8 mouse cellular contexts compared by ENCODE assay signal in genomic region chr15:84557189-84557921, GRCm38 (mm10). TPM values are rescaled to one million over a fixed set of nuclear protein-coding genes. Genes with fewer than 3 reads are reported as not detected.
DNase-seq lines count a peak whose midpoint lies in the region; ATAC-seq and TF ChIP-seq lines count a peak whose summit lies in the region.

TSS of gene Rtl6 (minus strand) at chr15:84557823.

- peaks cover 10% of the 10 kb centered on the region for H3K27me3 ChIP-seq in hindbrain, embryonic 10.5 days (ENCODE audit: insufficient read depth, poor library complexity, severe bottlenecking)

- WGBS in hindbrain, embryonic 10.5 days, result 11% methylated on average over 59 of the region's 59 CpGs
- WGBS in lung, adult 2 months, result 10% methylated on average over 59 of the region's 59 CpGs

- TF ChIP-seq CTCF in lung, adult 2 months (IDR thresholded peaks at IDR 0.05; ENCODE audit: insufficient read depth, low read length), result no peak

- H3K4me3 ChIP-seq in hindbrain, embryonic 10.5 days, result peak within 1 kb of the TSS; percentile 68
- peak within 1 kb of the TSS; percentile 60 for H3K4me3 ChIP-seq in lung, adult 2 months (replicated peaks; ENCODE audit: extremely low read depth, low read depth, low read length)

- peak within 1 kb of the TSS; percentile 97 for H3K27ac ChIP-seq in hindbrain, embryonic 10.5 days

- peaks cover 43% of the 10 kb centered on the region for H3K36me3 ChIP-seq in hindbrain, embryonic 10.5 days

- H3K9me3 ChIP-seq in hindbrain, embryonic 10.5 days, result peaks cover 11% of the 10 kb centered on the region

- peak; percentile 62 for ATAC-seq in neutrophil, adult 5-6 weeks (ENCODE audit: extremely low read depth, insufficient number of reproducible peaks, low FRiP score, poor library complexity, severe bottlenecking)

- H3K4me1 ChIP-seq in hindbrain, embryonic 10.5 days (replicated peaks), result peaks cover 44% of the 10 kb centered on the region
- H3K4me1 ChIP-seq in lung, adult 2 months (ENCODE audit: control insufficient read depth, insufficient read depth, low read length), result no peaks in the 10 kb centered on the region

- no peak for TF ChIP-seq POLR2A in lung, adult 2 months (IDR thresholded peaks at IDR 0.05; ENCODE audit: borderline replicate concordance, extremely low read depth, low read depth, low read length)

- peak; percentile 82 for DNase-seq in ES-CJ7 (ENCODE audit: low read depth, low spot score)
- DNase-seq in cerebellum, adult 8-10 months, result peak; percentile 87
- DNase-seq in frontal cortex, adult 2 months (ENCODE audit: extremely low spot score in 1 of 2, low spot score in 1 of 2), result peak; percentile 76 to 90
- DNase-seq in hindbrain, embryonic 10.5 days (ENCODE audit: low spot score), result peak; percentile 95
- DNase-seq in layer of hippocampus, adult 8-10 months (ENCODE audit: low spot score in 2 of 2), result peak; percentile 86 to 90
- DNase-seq in lung, adult 2 months, result peak; percentile 68
- DNase-seq in testis, postnatal 10 days (ENCODE audit: low spot score), result peak; percentile 89

RNA-seq across cellular contexts. Expression of gene Rtl6, which starts in this region (rescaled TPM):
- 37.5 and 42.3 TPM in 2 replicates for polyA plus RNA-seq in frontal cortex, adult 2 months (2012; rRNA removed)
- 27.2 and 38.2 TPM in 2 replicates for polyA plus RNA-seq in hindbrain, embryonic 10.5 days (2016; fragmentation: Nextera tagmentation; extraction: Ambion mirVana)
- 10 to 100 TPM; 48.6 to 55.4 (median 52.2) TPM for total RNA-seq in layer of hippocampus, adult 8-10 months (2022)
- 6.4 and 6.6 TPM in 2 replicates for polyA plus RNA-seq in lung, adult 2 months (2012; rRNA removed)
- total RNA-seq in neutrophil, adult 5-6 weeks (2017), result 6.4 and 6.6 TPM in 2 replicates

Comparison
In these comparisons a context has a peak if more than half of its experiments do, and no peak if none do; other contexts are left out.
1. Peak in every context shown above with its lines: DNase-seq, ATAC-seq, H3K4me3 ChIP-seq and H3K27ac ChIP-seq.